Mouse (Mus musculus) gastrocnemius, postnatal 4 days (tissue): Measurements from ENCODE around the gene Col5a2. TPM values are rescaled to one million over a fixed set of nuclear protein-coding genes. Genes with fewer than 3 reads are reported as not detected.
A peak's percentile ranks its signal among the peaks of the same experiment; 100 is the strongest.
"Not testable (repeated sequence)": the region's sequence is repeated elsewhere in the genome, so short reads cannot be mapped to it uniquely, and the experiment has no call there.

ENCODE experiments used
- DNase-seq, 2 experiments: peaks; one replicate each; pipeline ENCODE4 v3.0.0; 2021 to 2022; ENCODE audit warnings: low spot score in 2 of 2, mixed read lengths in 2 of 2
- total RNA-seq, 2 experiments: library from RNA; stranded (reverse); gene quantifications; 2 replicates each; pipeline ENCODE4 v1.2.3; 2021

Gene Col5a2
- total RNA-seq, 2 experiments from 2014 or later = 369 to 375 TPM

- peak in 1 of 2 experiments; percentile 60 for DNase-seq
These were observed 72.6 kb downstream of the Col5a2 start for GRCm38 (mm10) chr1:45430520-45430919.

- not testable (repeated sequence) for DNase-seq
These were observed 73.9 kb downstream of the Col5a2 start for GRCm38 (mm10) chr1:45429145-45429544.

- DNase-seq = no peak
These were observed 79.2 kb downstream of the Col5a2 start for GRCm38 (mm10) chr1:45423915-45424314.

- DNase-seq = peak in 1 of 2 experiments; percentile 26
These were observed 82.5 kb downstream of the Col5a2 start for GRCm38 (mm10) chr1:45420554-45420953.

GRCm38 (mm10) chr1:45419858-45420257, 83.2 kb downstream of the Col5a2 start:
- peak in 1 of 2 experiments; percentile 23 for DNase-seq

GRCm38 (mm10) chr1:45381866-45382265, 121.2 kb downstream of the Col5a2 start:
- DNase-seq = no peak

GRCm38 (mm10) chr1:45379992-45380690, 122.9 kb downstream of the Col5a2 start:
- no peak for DNase-seq

GRCm38 (mm10) chr1:45365427-45365826, 137.7 kb downstream of the Col5a2 start:
- DNase-seq = no peak

GRCm38 (mm10) chr1:45363274-45363673, 139.8 kb downstream of the Col5a2 start:
- no peak for DNase-seq

- DNase-seq = no peak
These were observed 143.4 kb downstream of the Col5a2 start for GRCm38 (mm10) chr1:45359673-45360072.

GRCm38 (mm10) chr1:45359147-45359546, 143.9 kb downstream of the Col5a2 start:
- DNase-seq = no peak

GRCm38 (mm10) chr1:45358020-45358419, 145.1 kb downstream of the Col5a2 start:
- no peak for DNase-seq

GRCm38 (mm10) chr1:45355944-45356343, 147.1 kb downstream of the Col5a2 start:
- no peak for DNase-seq

- DNase-seq = no peak
These were observed 173.9 kb downstream of the Col5a2 start for GRCm38 (mm10) chr1:45329149-45329548.

Other genes with a start within 250 kb of the Col5a2 start
- gene Col3a1, start 191.7 kb downstream of the Col5a2 start, total RNA-seq = 1,000 to 10,000 TPM; 5,402 to 5,586 TPM